Mouse (Mus musculus) liver, adult 10 weeks (tissue): ENCODE results near the gene Ercc6l. TPM values are rescaled to one million over a fixed set of nuclear protein-coding genes. Genes with fewer than 3 reads are reported as not detected.

Experiments used
- polyA plus RNA-seq: library from polyadenylated mRNA; stranded (reverse); fragments of 350-450 nt; fragmentation: Illumina TruSeq; extraction: RNeasy Lipid Tissue Mini Kit (QIAGEN cat#74804); gene quantifications from one replicate; pipeline ENCODE4 v1.2.3, GENCODE M21; 2014; ENCODE audit warnings: low read depth, low replicate concordance

Ercc6l gene
- 0.13 TPM for polyA plus RNA-seq

DNA sequence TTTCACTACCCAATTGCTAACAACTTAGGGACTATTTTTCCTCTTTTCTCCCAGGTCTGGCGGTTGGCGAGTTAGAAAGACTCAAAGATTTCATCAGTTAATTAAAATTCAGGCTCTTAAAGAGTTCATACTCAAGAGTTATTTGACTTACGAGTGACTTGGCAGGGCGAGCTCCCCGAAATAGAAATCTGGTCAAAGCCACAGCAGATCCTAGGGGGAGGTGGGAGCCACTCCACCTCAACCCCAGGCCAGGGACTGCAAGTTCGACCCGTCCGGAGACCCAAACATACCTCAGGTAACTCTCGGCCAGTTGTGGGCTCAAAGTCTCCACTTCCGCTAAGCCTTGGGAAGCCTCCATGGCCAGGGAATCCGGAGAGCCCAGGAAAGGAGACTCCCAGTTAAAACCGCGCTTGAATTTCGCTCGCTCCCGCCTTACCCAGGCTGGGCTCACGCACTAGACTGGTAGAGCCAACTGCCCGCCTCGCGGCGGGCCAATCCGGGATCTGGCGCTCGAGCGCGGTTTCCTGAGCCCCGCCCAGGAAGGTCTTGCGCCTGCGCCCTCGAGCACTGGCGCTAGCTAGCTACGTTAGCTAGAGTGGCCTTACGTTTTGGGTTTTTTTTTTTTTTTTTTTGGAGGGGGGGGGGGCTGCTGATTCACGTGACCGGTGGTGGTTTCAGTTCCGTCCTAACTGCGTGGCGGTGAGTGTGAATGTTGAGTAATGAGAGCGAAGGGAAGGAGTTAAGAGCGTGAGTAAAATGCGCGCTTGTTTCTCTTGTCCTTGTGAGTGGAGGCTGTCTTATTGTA, at the start of gene Ercc6l:
Ercc6l (minus strand) TSS at position 474 of the 805 bp plus-strand sequence.

DNA sequence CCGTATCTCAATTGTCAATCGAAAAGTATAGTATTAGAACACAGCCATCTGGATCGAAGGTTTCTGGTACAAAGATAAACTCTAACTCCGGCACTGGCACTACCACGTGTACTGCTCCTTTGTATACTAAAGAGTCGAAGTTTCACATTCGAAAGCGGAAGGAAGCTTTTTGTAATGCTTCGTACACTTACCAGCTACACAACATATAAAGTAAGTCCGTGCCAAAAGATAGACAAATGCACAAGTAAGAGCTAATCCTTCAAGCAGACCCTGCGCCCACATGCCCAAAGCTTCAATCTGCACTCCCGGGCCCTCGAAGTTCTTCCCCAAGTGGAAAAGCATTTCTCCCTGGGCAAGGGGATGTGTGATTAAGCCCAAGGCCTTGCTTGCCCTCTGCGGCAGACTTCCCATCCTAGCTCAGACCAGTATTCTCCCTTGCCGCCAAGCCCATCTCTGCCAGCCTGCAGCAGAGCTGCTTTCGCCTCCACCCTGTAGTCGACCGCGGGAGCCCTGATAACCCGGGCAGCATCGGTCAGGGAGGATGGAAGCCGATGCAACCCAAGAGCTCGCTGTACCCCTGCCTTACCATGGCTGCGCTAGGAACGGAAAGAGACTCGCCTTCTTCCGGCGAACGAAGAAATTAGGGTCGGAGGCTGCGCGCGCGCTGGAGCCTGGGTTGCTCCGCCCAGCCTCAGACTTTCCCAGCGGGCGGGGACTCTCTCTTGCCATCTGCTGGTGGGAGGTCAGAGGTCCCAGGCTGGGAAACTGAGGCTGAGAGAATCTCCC, 32.0 kb upstream of the Ercc6l start, which contains the start of gene Rps4x:
Rps4x (minus strand) TSS at position 683 of the 786 bp plus-strand sequence.

DNA sequence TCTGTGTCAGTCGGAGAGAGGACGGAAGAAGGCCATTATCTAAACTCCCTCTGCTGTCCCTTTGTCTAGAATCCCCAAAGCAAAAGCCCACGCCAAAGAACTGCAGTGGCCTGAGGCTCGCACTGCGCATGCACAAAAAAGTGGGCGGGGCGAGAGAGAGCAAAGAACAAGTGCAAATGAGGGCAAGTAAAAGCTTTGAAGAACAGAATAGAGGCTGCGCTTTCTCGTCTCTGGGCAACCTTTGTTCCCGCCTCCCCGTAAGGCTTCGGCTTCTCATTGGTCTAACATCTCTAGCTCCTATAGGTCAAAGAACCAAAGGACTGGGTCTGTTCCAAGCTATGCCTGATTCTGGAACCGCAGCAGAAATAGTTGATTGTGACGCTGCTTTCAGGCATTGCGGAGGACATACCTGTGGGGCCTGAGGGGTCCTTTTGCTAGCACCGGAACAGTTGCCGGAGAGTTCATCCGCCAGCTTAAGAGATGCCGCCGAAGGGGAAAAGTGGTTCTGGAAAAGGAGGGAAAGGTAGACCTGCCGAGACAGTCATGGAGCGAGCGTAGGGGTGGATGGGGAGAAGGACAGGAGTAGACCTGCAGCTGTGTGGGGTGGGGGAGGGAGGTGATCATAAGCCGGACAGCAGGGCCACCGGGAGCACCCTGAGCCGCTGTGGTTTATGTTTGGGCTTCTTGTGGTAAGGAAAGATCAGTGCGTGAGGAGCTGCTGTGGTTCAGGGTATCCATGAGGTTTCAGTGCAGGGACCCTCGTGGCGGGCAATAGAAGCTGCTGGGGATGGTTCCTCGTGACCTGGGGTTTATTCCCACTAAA, 37.6 kb downstream of the Ercc6l start, which contains the start of gene Pin4:
Pin4 (plus strand) TSS at position 406 of the 823 bp plus-strand sequence.

Other genes starting within 250 kb of the Ercc6l start
- gene Rtl5, start 85.8 kb downstream of the Ercc6l start, polyA plus RNA-seq = 0.50 TPM
- gene Pin4, start 37.6 kb downstream of the Ercc6l start, polyA plus RNA-seq = 79.7 TPM
- 530 TPM for gene Rps4x, start 32.3 kb upstream of the Ercc6l start, polyA plus RNA-seq
- gene Cited1, start 95.1 kb upstream of the Ercc6l start, polyA plus RNA-seq = not detected